Comparison of ENCODE assay signal across 7 mouse cellular contexts in genomic region chr13:107888571-107889451, GRCm38 (mm10).
DNase-seq lines count a peak whose midpoint lies in the region; ATAC-seq and TF ChIP-seq lines count a peak whose summit lies in the region.

No protein-coding gene starts in this region.

- TF ChIP-seq POLR2A in heart, adult 2 months (IDR thresholded peaks at IDR 0.05; ENCODE audit: insufficient read depth, low read depth, low read length): no peak
- TF ChIP-seq POLR2A in liver, adult 2 months (IDR thresholded peaks at IDR 0.05; ENCODE audit: extremely low read depth, insufficient read depth, low read length): no peak

- DNase-seq in adrenal gland, adult 8-10 months: peak; percentile 64
- DNase-seq in embryo, embryonic 9.5 days (ENCODE audit: extremely low spot score): peak; percentile 74
- DNase-seq in heart, adult 2 months: peak; percentile 81 to 83
- DNase-seq in kidney, adult 8-10 months: peak; percentile 48 to 58
- DNase-seq in liver, adult 2 months (ENCODE audit: extremely low read depth, low read depth, low spot score): no peak
- peak; percentile 56 for DNase-seq in naive thymus-derived CD4-positive, alpha-beta T cell, adult 2 months (ENCODE audit: low read depth)

- H3K4me3 ChIP-seq in heart, adult 2 months: peak overlapping the region; percentile 67
- H3K4me3 ChIP-seq in liver, adult 2 months (ENCODE audit: insufficient read depth, low read depth, low read length): peak overlapping the region; percentile 89
- peak overlapping the region; percentile 84 for H3K4me3 ChIP-seq in stomach, embryonic 16.5 days (replicated peaks; ENCODE audit: low read length)

- no peak for ATAC-seq in stomach, embryonic 16.5 days (ENCODE audit: insufficient read depth, low FRiP score)

- H3K27me3 ChIP-seq in heart, adult 2 months (ENCODE audit: control insufficient read depth, insufficient read depth, low read length): no peaks in the 10 kb centered on the region
- H3K27me3 ChIP-seq in liver, adult 2 months (ENCODE audit: control insufficient read depth, insufficient read depth, low read length): no peaks in the 10 kb centered on the region
- 0 out of 2 replicates have a peak, but pooled peaks cover 1% of the 10 kb centered on the region for H3K27me3 ChIP-seq in stomach, embryonic 16.5 days (ENCODE audit: control insufficient read depth, insufficient read depth, low read length)

- peak overlapping the region; percentile 78 for H3K4me2 ChIP-seq in stomach, embryonic 16.5 days (ENCODE audit: low read depth, low read length)

- no peak for TF ChIP-seq EP300 in heart, adult 2 months (IDR thresholded peaks at IDR 0.05; ENCODE audit: insufficient read depth, low read depth, low read length)

- WGBS in heart, adult 2 months: 1% methylated on average over 124 of the region's 127 CpGs
- under 1% methylated on average over 115 of the region's 127 CpGs for WGBS in liver, adult 2 months
- under 1% methylated on average over 90 of the region's 127 CpGs for WGBS in stomach, embryonic 16.5 days

- H3K27ac ChIP-seq in heart, adult 2 months: peak overlapping the region; percentile 70
- H3K27ac ChIP-seq in liver, adult 2 months (replicated peaks; ENCODE audit: insufficient read depth, low read depth, low read length): peak overlapping the region; percentile 61
- peak overlapping the region; percentile 88 for H3K27ac ChIP-seq in stomach, embryonic 16.5 days (ENCODE audit: low read length)

- peak; percentile 8; the same call in 1 of the 2 replicates for TF ChIP-seq CTCF in heart, adult 2 months (IDR thresholded peaks at IDR 0.05)
- no peak for TF ChIP-seq CTCF in liver, adult 2 months (IDR thresholded peaks at IDR 0.05; ENCODE audit: low read depth, low read length)

- intact Hi-C loops in heart, adult 2 months (cut with DNase I): loop anchor here (5.0 kb wide), 1 partner anchor 137 kb away; no protein-coding TSS in a partner anchor

- H3K9me3 ChIP-seq in stomach, embryonic 16.5 days (replicated peaks; ENCODE audit: control insufficient read depth, low read length): no peaks in the 10 kb centered on the region

- peaks cover 9% of the 10 kb centered on the region for H3K79me2 ChIP-seq in heart, adult 2 months (replicated peaks; ENCODE audit: control insufficient read depth, insufficient read depth, low read length)
- peaks cover 23% of the 10 kb centered on the region for H3K79me2 ChIP-seq in liver, adult 2 months (ENCODE audit: control insufficient read depth, insufficient read depth, low read length)

- no peaks in the 10 kb centered on the region for H3K36me3 ChIP-seq in heart, adult 2 months (ENCODE audit: control insufficient read depth, insufficient read depth, low read length)
- H3K36me3 ChIP-seq in liver, adult 2 months (ENCODE audit: control insufficient read depth, insufficient read depth, low read length): no peaks in the 10 kb centered on the region
- H3K36me3 ChIP-seq in stomach, embryonic 16.5 days (ENCODE audit: control insufficient read depth, insufficient read depth, low read length): no peaks in the 10 kb centered on the region

- H3K9ac ChIP-seq in heart, adult 2 months (ENCODE audit: low read depth, low read length): peak overlapping the region; percentile 97
- peak overlapping the region; percentile 95 for H3K9ac ChIP-seq in liver, adult 2 months (ENCODE audit: low read depth, low read length)
- H3K9ac ChIP-seq in stomach, embryonic 16.5 days (ENCODE audit: low read length): peak overlapping the region; percentile 92

- H3K4me1 ChIP-seq in heart, adult 2 months (ENCODE audit: control insufficient read depth, insufficient read depth, low read length): peaks cover 2% of the 10 kb centered on the region
- H3K4me1 ChIP-seq in liver, adult 2 months (ENCODE audit: control insufficient read depth, insufficient read depth, low read length): peaks cover 2% of the 10 kb centered on the region
- H3K4me1 ChIP-seq in stomach, embryonic 16.5 days (ENCODE audit: control insufficient read depth, insufficient read depth, low read length): peaks cover 13% of the 10 kb centered on the region; the same call in 1 of the 2 replicates
